Mouse (Mus musculus) thymus, adult 18-20 months (tissue): ENCODE data around the gene Armcx1.
"Not testable (repeated sequence)": the region's sequence is repeated elsewhere in the genome, so short reads cannot be mapped to it uniquely, and the experiment has no call there.

Source experiments
- DNase-seq, 2 experiments: peaks; one replicate each; pipeline ENCODE4 v3.0.0; 2022; ENCODE audit warnings: mixed read lengths in 2 of 2

Armcx1 gene

DNA sequence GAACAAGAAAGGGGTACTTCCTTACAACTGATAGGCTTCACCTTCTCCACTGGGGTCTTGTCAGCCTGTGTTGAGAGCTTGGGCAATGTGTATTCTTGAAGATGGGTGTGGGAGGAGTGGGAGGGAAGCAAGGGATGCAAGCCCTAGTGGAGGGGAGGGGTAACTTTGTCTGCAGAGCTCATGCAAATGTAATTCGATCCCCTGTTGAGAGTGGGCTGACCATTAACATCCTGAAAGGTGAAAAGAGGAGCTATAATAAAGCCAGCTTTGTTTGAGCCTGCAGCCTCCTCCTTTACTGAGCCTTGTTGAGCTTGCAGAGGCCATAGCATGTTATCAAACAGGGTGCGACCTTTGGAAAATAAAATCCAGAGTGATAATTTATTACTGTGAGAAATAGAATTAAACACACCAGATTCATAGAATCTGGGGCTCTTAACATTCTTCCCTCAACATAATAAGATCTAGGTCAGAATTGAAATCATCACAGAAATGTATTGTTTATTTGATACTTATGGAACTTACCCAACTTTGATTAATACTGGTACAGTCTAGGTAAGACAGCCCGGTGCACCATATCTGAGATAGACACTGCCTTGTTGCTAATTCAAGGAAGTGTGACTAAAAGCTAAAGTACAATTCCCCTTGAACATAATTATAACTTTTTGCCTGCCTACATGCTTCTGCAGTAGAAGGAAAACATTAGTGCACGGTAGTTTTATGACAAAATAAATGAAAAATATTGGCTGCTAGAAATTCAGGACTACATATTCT, 45.9 kb downstream of the Armcx1 start:
- DNase-seq = not testable (repeated sequence)
